Mouse (Mus musculus) cerebellum, postnatal 36 days (tissue): ENCODE measurements around the gene Rims3.

Source experiments
- DNase-seq, 2 experiments: peaks; one replicate each; pipeline ENCODE4 v3.0.0; 2021 to 2022; ENCODE audit warnings: mixed read lengths in 2 of 2

Rims3 gene

DNA sequence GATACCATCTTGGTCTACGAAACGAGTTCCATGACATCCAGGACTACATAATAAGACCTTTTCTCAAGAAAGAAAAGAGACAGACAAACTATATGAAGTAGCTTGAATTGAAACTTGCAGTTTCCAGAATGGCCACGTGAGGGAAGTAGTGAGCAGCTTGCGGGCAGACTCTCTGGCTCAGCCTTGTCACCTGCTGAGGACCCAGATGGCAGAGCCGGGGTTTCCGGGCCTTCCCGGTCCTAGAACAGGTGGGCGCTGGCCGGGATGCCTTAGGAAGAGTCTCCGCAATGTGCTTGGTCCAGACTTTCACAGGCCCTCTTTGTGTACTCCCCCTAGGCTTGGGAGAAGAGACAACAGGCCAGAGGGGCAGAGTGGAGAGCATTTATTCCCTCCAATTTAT lies 3.7 kb upstream of the Rims3 start:
- peak; percentile 97 to 99 for DNase-seq

DNA sequence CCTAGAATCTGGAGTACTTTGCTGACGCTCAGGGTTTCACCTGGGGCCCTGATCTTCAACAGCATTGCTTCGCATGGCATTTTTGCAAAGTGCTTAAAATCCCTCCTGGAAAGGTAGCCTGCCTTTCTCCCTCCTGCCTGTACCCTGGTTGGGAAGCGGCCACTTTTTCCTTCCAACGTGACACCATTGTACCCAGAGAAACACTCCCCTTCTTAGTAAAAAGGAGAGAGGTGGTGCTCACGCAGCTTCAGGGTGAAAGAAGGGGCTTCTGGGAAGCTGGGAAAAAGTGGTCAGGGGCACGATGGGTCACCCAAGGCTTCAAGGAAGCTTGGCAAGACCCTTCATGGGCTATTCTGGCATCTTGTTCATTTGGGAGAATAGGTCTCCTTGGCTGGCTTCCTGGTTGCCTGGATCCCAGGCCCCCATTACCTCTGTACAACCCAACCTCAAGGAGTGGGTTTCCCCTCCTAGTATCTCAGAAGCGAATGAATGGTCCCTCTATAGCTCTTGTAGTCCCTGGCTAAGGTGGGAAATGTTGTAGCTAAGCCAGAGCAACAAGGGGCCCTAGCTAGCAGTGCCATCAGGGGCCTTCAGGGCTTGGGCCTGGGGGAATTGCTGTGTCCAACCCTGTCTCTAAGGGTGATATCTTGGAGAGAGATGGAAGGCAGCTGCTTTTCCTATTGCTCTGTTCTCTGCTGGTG lies 894 bp downstream of the Rims3 start:
- peak in 1 of 2 experiments; percentile 38 for DNase-seq

GRCm38 (mm10) chr4:120856376-120856775 lies 1.8 kb downstream of the Rims3 start:
- peak in 1 of 2 experiments; percentile 38 for DNase-seq

DNA sequence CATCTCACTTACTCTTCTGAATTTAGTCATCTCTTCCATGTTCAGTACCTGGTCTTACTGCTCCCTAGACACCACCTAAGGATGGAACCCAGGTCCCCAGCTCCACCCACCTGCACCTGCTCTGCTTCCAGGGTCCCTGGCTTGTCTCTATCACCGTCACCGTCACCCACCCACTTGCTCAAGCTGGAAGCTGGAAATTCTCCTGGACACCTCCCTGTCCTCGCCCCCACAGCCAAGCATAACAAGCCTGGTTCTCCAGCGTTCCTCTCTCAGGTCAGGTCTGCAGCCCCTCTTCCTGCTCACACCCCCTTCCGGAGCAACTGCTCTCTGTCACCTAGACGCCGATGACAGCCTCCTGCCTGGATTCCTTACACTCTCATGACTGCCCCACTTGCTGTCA lies 5.2 kb downstream of the Rims3 start:
- peak in 1 of 2 experiments; percentile 3 for DNase-seq

GRCm38 (mm10) chr4:120866211-120866610 lies 11.6 kb downstream of the Rims3 start:
- no peak for DNase-seq

- peak in 1 of 2 experiments; percentile 51 for DNase-seq
Measured at GRCm38 (mm10) chr4:120868246-120868645, 13.6 kb downstream of the Rims3 start.

DNA sequence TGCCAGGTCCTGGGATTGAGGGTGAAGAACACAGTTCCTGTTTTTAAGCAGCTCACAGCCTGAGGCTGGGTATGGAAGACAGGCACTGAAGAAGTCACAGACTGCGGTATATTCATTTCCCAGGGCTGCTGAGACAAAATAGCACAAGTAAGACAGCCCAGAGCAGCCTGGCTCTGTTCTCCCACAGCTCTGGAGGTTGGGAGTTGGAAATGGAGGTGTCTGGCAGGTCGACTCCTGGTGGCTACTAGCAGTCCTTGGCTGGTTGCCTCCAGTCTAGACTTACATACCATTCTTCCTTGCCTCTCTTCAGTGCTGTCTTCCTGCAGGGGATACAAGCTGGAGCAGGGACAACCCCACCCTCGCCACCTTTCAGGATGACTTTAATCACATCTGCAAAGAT lies 14.4 kb downstream of the Rims3 start:
- DNase-seq, result peak in 1 of 2 experiments; percentile 32

DNA sequence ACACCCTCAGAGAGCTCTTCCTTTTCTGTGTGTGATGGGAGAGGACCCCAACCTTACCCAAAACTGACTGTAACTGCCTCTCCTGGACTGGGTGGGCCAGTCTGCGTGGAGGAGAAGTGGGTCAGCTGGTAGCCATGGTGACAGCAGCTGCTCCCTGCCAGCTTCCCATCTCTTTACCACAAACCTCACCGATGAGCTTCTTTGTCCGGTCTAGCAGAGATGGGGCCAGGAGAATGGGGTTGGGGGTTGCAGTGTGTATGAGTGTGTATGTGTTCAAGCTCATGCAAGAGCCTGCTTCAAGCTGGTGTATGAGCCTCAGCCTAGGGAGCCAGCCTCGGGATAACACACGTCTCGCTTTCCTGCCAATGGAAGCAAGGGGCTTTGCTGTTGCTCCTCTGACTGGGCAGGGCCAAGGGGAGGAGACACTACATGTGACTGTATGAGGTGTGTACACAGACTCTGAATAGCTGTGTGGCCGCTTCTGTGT lies 15.7 kb downstream of the Rims3 start:
- no peak for DNase-seq

- peak in 1 of 2 experiments; percentile 34 for DNase-seq
Measured at GRCm38 (mm10) chr4:120875961-120876360, 21.3 kb downstream of the Rims3 start.

- no peak for DNase-seq
Measured at GRCm38 (mm10) chr4:120878728-120879127, 24.1 kb downstream of the Rims3 start.

- DNase-seq, result no peak
Measured at GRCm38 (mm10) chr4:120879386-120879785, 24.8 kb downstream of the Rims3 start.

DNA sequence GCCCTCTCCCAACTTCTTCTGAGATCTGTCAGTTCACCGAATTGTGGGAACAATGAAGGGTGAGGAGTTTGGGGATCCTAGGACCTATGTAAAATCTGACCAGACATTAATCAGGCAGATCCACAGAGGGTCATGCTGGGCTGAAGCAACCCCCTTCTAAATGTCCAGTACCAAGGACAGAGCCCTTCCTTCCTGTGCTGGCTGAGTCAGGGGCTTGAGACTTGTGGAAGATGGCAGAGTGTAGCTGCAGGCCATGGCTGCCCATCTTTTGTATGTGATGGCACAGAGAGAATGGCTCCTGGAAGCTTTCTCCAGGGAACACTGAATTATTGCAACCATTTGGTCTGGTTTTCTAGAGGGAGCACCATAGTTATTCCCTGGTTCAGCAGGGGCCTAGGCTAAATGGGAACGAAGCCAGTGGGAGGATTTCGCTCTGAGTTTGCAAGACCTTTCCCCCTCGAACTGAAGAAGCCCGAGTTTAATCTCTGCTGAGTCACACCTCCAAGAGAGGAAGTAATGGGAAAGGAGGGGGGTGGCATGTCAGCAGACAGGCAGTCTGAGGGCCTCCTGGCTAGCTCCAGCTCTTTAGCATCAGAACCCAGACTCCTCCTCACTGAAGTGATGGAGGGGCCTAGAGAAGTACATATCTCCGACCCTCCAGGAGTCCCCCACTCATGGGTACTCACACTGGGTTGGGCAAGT lies 26.3 kb downstream of the Rims3 start:
- DNase-seq, result no peak

DNA sequence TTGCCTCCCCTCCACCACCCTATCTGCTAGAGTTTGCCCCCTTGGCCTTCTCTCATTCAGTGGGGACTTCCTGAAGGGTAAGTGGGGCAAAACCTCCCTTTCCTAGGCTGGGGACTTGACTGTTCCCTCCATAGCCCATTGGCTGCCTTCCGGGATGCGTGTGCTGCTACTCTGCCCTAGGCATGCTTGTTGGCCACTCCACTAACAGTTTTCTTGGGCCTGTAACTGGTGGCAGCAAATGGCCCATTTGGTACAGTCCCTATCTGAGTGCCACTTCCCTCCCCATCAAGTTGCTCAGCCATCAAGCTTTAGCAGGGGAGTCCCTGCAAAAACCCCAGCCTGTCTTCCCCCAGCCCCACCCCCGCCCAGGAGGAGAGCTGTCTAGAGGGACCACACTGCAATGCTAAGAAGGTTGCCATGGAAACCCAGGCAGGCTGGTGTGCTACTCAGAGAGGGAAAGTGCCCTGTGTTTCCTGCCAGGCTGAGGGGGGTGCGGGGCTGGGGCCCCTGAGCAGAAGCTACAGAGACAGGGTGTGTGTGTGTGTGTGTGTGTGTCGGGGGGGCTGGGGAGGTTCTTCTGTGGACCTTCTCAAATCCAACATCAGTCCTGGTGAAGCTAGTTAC lies 27.5 kb downstream of the Rims3 start:
- no peak for DNase-seq

DNA sequence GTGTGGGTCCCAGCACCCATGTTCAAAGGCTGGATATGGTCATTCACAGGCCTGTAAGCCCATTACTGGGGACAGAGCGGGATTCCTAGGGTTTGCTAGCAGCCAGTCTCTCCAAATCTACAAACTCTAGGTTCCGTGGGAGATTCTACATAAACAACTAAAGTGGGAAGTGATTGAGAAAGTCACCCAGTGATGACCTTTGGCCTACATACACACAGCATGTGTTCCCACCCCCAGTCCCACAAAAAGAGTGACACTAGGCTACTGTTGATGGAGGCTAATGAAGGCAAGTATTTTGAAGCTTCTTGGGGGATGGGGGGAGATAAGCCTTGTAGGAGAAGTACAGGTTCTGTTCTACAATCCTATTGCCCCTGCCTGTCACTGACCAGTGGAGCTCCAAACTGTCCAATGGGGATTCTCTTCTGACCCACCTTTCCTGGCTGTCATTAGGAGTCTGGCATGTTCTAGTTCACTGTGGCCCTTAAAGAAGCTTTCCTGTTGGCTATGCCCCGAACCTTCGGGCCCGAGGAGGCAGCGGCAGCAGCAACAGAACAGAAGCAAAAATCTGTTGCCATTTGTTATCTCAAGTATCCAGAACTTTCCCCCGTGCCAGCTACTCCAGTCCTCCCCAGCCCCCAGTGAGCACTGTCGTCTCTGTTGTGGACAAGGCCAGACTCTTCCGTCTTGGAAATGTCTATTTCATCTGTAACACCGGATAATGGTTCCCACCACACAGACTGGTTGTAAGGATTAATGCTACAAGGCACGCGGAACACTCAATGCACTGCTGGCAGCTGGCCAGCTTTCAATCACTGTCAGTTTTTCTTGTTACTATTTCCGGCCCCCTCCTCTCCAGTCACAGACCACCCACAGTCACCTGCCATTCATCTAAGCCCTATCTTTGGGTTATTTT lies 30.8 kb downstream of the Rims3 start:
- peak in 1 of 2 experiments; percentile 11 for DNase-seq

- DNase-seq, result peak in 1 of 2 experiments; percentile 1
Measured at GRCm38 (mm10) chr4:120886131-120886530, 31.5 kb downstream of the Rims3 start.

DNA sequence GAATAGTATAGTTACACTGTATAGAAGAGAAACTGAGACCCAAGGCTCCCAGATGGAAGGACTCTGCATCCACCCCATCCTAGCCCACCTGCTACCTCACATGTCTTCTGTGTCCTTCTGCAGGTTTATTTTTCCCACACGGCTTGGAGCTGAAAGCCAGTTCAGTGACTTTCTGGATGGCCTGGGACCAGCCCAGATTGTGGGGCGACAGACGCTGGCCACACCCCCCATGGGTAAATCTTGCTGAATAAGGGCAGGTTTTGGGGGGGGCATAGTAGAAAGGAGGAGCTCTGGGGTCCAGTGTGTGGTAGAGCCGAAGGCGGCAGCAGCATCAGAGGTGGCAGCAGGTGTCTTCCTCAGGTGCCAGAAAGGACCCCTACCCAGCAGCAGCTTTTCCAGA lies 32.2 kb downstream of the Rims3 start:
- peak in 1 of 2 experiments; percentile 39 for DNase-seq

DNA sequence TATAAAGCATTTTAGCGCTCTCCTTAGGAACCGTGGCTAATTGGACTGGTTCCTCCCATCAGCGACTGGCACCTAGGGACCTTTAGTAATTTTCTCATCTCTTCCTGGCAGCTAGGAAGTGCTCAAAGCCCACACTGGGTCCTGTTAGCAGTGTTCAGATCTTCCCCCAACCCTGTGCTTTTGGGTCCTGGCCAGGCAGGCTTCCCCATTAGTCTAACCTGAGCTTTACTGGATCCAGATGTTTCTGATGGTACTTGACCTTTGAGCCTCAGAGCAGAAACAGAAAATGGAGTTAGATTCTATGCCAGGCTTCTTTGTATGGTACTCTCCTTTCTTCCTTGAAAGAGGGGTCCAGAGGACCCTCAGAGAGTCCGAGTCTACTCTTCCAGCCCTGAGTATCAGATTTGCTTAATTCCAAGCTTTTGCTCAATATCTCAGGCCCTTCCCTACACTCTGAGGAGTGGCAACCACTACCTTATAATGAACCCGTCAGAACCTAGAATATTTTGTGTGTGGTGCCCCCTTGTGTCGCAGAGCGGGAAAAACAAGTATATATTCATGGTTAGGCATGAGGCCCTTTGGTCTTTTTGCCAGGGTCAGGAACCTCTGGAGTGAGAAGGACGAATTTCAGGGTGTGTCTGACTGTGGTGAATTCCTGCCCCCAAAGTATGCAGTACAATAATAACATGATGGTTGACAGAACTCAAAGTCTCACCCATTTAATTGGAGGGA lies 32.9 kb downstream of the Rims3 start:
- peak; percentile 77 to 87 for DNase-seq

GRCm38 (mm10) chr4:120888884-120889283 lies 34.3 kb downstream of the Rims3 start:
- peak in 1 of 2 experiments; percentile 26 for DNase-seq

- peak; percentile 88 to 89 for DNase-seq
Measured at GRCm38 (mm10) chr4:120890754-120891440, 36.3 kb downstream of the Rims3 start.

DNA sequence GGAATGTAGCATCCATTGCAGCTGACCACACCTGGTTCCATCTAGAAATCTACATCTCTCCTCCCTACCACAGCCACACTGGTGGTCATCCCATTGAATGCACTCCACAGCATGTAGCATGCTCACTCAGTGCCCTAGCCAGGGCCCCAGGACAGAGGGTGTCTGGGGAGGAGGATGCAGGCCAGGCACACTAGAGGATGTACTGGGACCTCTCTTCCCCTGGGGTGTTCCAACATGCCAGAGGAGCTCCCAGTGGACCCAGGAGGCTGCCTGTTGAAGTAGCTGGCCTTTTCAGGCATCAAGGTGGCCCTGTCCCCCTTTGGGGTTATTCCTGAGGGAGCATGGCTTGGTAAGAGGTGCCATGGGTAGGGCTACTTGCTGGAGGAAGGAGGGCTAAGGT lies 37.3 kb downstream of the Rims3 start:
- DNase-seq, result peak in 1 of 2 experiments; percentile 24

DNA sequence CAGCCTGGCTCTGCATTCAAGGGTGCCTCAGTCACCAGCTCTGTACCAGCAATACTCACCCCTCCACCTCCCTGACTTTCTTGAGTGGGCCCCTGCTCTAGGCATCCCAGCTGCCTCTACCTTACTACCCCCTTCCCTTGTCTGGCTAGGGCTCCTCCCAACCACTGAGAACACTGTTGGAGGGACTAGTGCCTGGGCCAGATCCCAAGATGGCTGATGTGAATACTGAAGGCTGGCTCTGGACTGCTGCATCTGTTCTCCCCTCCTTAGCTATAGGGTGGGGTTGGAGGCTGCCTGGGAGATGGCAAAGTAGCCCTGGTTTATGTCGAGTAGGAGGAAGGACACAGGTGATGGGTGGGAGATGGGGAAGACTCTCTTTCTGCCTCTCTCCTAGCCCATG lies 37.9 kb downstream of the Rims3 start:
- no peak for DNase-seq
